23 mouse cellular contexts compared by ENCODE assay signal in the genomic region with DNA sequence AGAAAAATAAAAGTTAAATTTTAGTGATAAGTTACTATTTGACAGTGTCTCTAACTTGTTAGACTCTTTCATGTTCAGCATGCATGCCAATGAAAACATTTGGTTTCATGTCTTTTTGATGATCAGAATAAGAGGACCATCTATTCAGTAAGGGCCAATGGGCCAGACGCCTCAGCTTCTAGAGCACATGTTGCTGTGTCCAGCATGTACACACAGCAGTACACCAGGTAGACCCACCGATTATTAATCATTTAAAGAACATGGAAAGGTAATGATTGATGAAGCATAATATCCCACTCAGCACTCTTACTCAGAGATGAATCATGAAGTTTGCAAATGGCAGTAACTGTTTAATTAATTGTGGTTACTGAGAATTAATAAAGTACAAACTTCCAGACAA. TPM values are rescaled to one million over a fixed set of nuclear protein-coding genes. Genes with fewer than 3 reads are reported as not detected.
DNase-seq lines count a peak whose midpoint lies in the region; ATAC-seq lines count a peak whose summit lies in the region.
"Had no signal": no experiment of that assay in that cellular context is flagged by ENCODE, and none has a peak within 500 bp of the region (broad histone marks: within the 10 kb centered on the region; RNA-seq: fewer than 3 reads in every experiment).

No protein-coding gene starts in this region.

- 75% methylated on average over 2 of the region's 2 CpGs for WGBS in kidney, embryonic 15.5 days
- WGBS in hindbrain, embryonic 12.5 days, result 80% methylated on average over 2 of the region's 2 CpGs

- no peak overlapping the region for H3K9ac ChIP-seq in kidney, embryonic 15.5 days
- no peak overlapping the region for H3K9ac ChIP-seq in hindbrain, embryonic 12.5 days
- H3K9ac ChIP-seq: forebrain, embryonic 13.5 days; heart, embryonic 12.5 days; heart, embryonic 15.5 days; hindbrain, embryonic 15.5 days had no signal

- H3K36me3 ChIP-seq in kidney, embryonic 15.5 days, result no peaks in the 10 kb centered on the region
- H3K36me3 ChIP-seq in hindbrain, embryonic 12.5 days, result no peaks in the 10 kb centered on the region
- H3K36me3 ChIP-seq: forebrain, embryonic 10.5 days; heart, embryonic 12.5 days; heart, embryonic 15.5 days; hindbrain, embryonic 15.5 days had no signal

- no peak for ATAC-seq in kidney, embryonic 15.5 days (replicated peaks; ENCODE audit: low FRiP score)
- ATAC-seq in hindbrain, embryonic 12.5 days (ENCODE audit: low FRiP score), result no peak
- ATAC-seq: forebrain, embryonic 13.5 days; forebrain, embryonic 16.5 days had no signal

- no peaks in the 10 kb centered on the region for H3K9me3 ChIP-seq in kidney, embryonic 15.5 days (replicated peaks)
- no peaks in the 10 kb centered on the region for H3K9me3 ChIP-seq in hindbrain, embryonic 12.5 days (replicated peaks)
- H3K9me3 ChIP-seq: forebrain, embryonic 10.5 days; forebrain, embryonic 13.5 days; heart, embryonic 12.5 days; heart, embryonic 15.5 days; hindbrain, embryonic 15.5 days had no signal

- H3K4me3 ChIP-seq in kidney, embryonic 15.5 days (replicated peaks), result no peak overlapping the region
- H3K4me3 ChIP-seq in hindbrain, embryonic 12.5 days, result no peak overlapping the region
- H3K4me3 ChIP-seq: forebrain, embryonic 10.5 days; forebrain, embryonic 13.5 days; heart, embryonic 12.5 days; heart, embryonic 15.5 days; hindbrain, embryonic 15.5 days had no signal

- H3K4me1 ChIP-seq in kidney, embryonic 15.5 days, result peaks cover 18% of the 10 kb centered on the region; the same call in 1 of the 2 replicates
- peaks cover 11% of the 10 kb centered on the region for H3K4me1 ChIP-seq in hindbrain, embryonic 12.5 days

- H3K27me3 ChIP-seq in kidney, embryonic 15.5 days, result peaks cover 29% of the 10 kb centered on the region
- H3K27me3 ChIP-seq in hindbrain, embryonic 12.5 days, result no peaks in the 10 kb centered on the region
- H3K27me3 ChIP-seq: forebrain, embryonic 13.5 days; hindbrain, embryonic 15.5 days had no signal

- peak; percentile 40 for DNase-seq in kidney, adult 11 months
- peak; percentile 85 for DNase-seq in kidney, adult 9 months
- DNase-seq in kidney, postnatal 10 days, result peak; percentile 14
- peak; percentile 3 to 10 for DNase-seq in kidney, postnatal 4 days
- DNase-seq in gastrocnemius, adult 18-20 months (ENCODE audit: low spot score), result no peak
- no peak for DNase-seq in T-cell, adult 2 months (ENCODE audit: low spot score)
- DNase-seq: adrenal gland, postnatal 10 days; adrenal gland, postnatal 36 days; cerebellum, adult 18-20 months; cerebellum, adult 9-10 months; cerebellum, postnatal 14 days; heart, adult 11 months; heart, postnatal 10 days; heart, postnatal 36 days had no signal

- no peak overlapping the region for H3K4me2 ChIP-seq in kidney, embryonic 15.5 days
- no peak overlapping the region for H3K4me2 ChIP-seq in hindbrain, embryonic 12.5 days (replicated peaks)
- H3K4me2 ChIP-seq: forebrain, embryonic 13.5 days; heart, embryonic 12.5 days; heart, embryonic 15.5 days; hindbrain, embryonic 15.5 days had no signal

- no peak overlapping the region for H3K27ac ChIP-seq in kidney, embryonic 15.5 days
- no peak overlapping the region for H3K27ac ChIP-seq in hindbrain, embryonic 12.5 days
- H3K27ac ChIP-seq: forebrain, embryonic 10.5 days; forebrain, embryonic 13.5 days; heart, embryonic 15.5 days; hindbrain, embryonic 15.5 days had no signal

RNA-seq across cellular contexts. Expression of gene Fut9, which starts 1.7 kb away (rescaled TPM):
- 8.5 and 8.9 TPM in 2 replicates for polyA plus RNA-seq in kidney, embryonic 15.5 days (2015; fragmentation: Nextera tagmentation; extraction: Ambion mirVana)
- total RNA-seq in gastrocnemius, adult 18-20 months (2021), result under 1 TPM in 1 of 2 experiments, not detected in 1; 0.02 TPM
- 3.5 and 3.6 TPM in 2 replicates for polyA plus RNA-seq in hindbrain, embryonic 12.5 days (2016; fragmentation: Nextera tagmentation; extraction: Ambion mirVana)
- total RNA-seq: gastrocnemius, adult 8-10 months; heart, postnatal 10 days; heart, postnatal 36 days had no signal

Comparison
In these comparisons a context has a peak if more than half of its experiments do, and no peak if none do; other contexts are left out.
1. DNase-seq: peak in kidney, adult 11 months (single experiment), kidney, adult 9 months (single experiment), kidney, postnatal 10 days (single experiment) and kidney, postnatal 4 days (2 of 2); none in gastrocnemius, adult 18-20 months (single experiment) and T-cell, adult 2 months (single experiment).